Mouse (Mus musculus): ENCODE results near the gene Gm17617.

DNA sequence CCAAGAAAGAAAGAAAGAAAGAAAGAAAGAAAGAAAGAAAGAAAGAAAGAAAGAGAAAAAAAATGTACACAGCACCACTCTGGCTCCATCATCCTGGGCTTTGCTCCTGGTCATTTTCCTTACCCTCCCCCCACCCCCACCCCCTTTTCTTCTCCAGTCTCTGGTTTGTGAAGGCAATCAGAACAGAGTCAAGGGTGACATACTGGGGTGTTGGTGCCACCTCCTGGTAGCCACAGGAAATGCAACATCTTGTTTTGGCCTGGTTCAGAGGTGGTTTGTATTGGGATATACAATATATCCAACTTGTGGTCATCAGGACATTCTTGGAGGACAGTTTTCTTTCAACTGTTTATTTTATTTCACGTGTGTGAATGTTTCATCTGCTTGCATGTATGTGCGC, 45.2 kb upstream of the Gm17617 start:
- peak; percentile 91 for TF ChIP-seq CTCF (IDR thresholded peaks at IDR 0.05; ENCODE audit: low read depth)
- no peak for TF ChIP-seq EP300 (optimal IDR thresholded peaks at IDR 0.05)

All from stomach, postnatal 0 days (tissue).